Mouse (Mus musculus) neural tube, embryonic 15.5 days (tissue): ENCODE data around the gene Glp2r. TPM values are rescaled to one million over a fixed set of nuclear protein-coding genes. Genes with fewer than 3 reads are reported as not detected.

Source experiments
- ATAC-seq: fragments of 200-750 bp; cut with Nextera tagmentation; 2 replicates; pipeline ENCODE4 v1.8.0; 2017; ENCODE audit warnings: mild to moderate bottlenecking, moderate TSS enrichment, moderate library complexity; ENCODE audit not compliant: low FRiP score
- H3K27ac ChIP-seq: fragments of 300-500 bp; sonication (generic); replicated peaks from 2 replicates; pipeline ENCODE4 v1.5.1; 2015; ENCODE audit warnings: mild to moderate bottlenecking, inconsistent platforms
- H3K27me3 ChIP-seq: fragments of 300-500 bp; sonication (generic); replicated peaks from 2 replicates; pipeline ENCODE4 v1.6.1; 2015; ENCODE audit warnings: inconsistent platforms
- H3K36me3 ChIP-seq: fragments of 300-500 bp; sonication (generic); 2 replicates; pipeline ENCODE4 v1.6.1; 2015; ENCODE audit warnings: inconsistent platforms
- H3K4me1 ChIP-seq: fragments of 300-500 bp; sonication (generic); 2 replicates; pipeline ENCODE4 v1.6.1; 2015; ENCODE audit warnings: inconsistent platforms
- H3K4me2 ChIP-seq: fragments of 300-500 bp; sonication (generic); 2 replicates; pipeline ENCODE4 v1.6.1; 2015; ENCODE audit warnings: inconsistent platforms, mild to moderate bottlenecking, moderate library complexity
- H3K4me3 ChIP-seq: fragments of 300-500 bp; sonication (generic); replicated peaks from 2 replicates; pipeline ENCODE4 v1.5.1; 2015; ENCODE audit warnings: mild to moderate bottlenecking, inconsistent platforms
- H3K9ac ChIP-seq: fragments of 300-500 bp; sonication (generic); replicated peaks from 2 replicates; pipeline ENCODE4 v1.6.1; 2015; ENCODE audit warnings: mild to moderate bottlenecking, inconsistent platforms
- H3K9me3 ChIP-seq: fragments of 300-500 bp; sonication (generic); replicated peaks from 2 replicates; pipeline ENCODE4 v1.6.1; 2016; ENCODE audit warnings: inconsistent platforms
- WGBS: fragments of 180-500 bp; shearing (Covaris S2); methylation state at CpG from one replicate; pipeline ENCODE4 v1.1.7; 2015; ENCODE audit warnings: mixed read lengths; 5-methylcytosine and 5-hydroxymethylcytosine counted together
- polyA plus RNA-seq: library from polyadenylated mRNA; unstranded; fragments of >200 nt; fragmentation: Nextera tagmentation; extraction: Ambion mirVana; gene quantifications from 2 replicates; pipeline ENCODE4 v1.2.1, GENCODE M21; 2015

Glp2r gene
- polyA plus RNA-seq, 1 experiment from 2014 or later, result not detected

- WGBS, result 89% methylated on average over 13 of the region's 13 CpGs
- ATAC-seq, result no peak
- no peaks in the 10 kb centered on the region for H3K27me3 ChIP-seq
- H3K27ac ChIP-seq, result no peak overlapping the region
- no peaks in the 10 kb centered on the region for H3K36me3 ChIP-seq
- H3K4me1 ChIP-seq, result peaks cover 6% of the 10 kb centered on the region; the same call in 1 of the 2 replicates
- no peak overlapping the region for H3K9ac ChIP-seq
- H3K9me3 ChIP-seq, result no peaks in the 10 kb centered on the region
- no peak overlapping the region for H3K4me2 ChIP-seq
- H3K4me3 ChIP-seq, result no peak overlapping the region
Measured at GRCm38 (mm10) chr11:67616557-67617239, 154.3 kb downstream of the Glp2r start.

GRCm38 (mm10) chr11:67612158-67612839, 158.7 kb downstream of the Glp2r start:
- Histone ChIP-seq H3K4me1 (peaks cover 6% of the 10 kb centered on the region; the same call in 1 of the 2 replicates), H3K36me3 (no peaks in the 10 kb centered on the region), H3K9me3 (no peaks in the 10 kb centered on the region), H3K4me2 (no peak overlapping the region), H3K27ac (peak overlapping the region; percentile 64), H3K4me3 (no peak overlapping the region), H3K9ac (no peak overlapping the region), H3K27me3 (no peaks in the 10 kb centered on the region)
- 69% methylated on average over 9 of the region's 9 CpGs for WGBS
- ATAC-seq, result no peak; the same call in 1 of the 2 replicates

Other genes starting within 250 kb of the Glp2r start
- gene Rcvrn, start 75.8 kb downstream of the Glp2r start, polyA plus RNA-seq, result not detected in 2 replicates
- gene Gsg1l2, start 3.5 kb upstream of the Glp2r start, polyA plus RNA-seq, result 0.20 TPM in 1 of 2 replicates, not detected in the other
- 0.68 and 1.3 TPM in 2 replicates for gene Dhrs7c, start 27.0 kb upstream of the Glp2r start, polyA plus RNA-seq
- gene Usp43, start 151.0 kb upstream of the Glp2r start, polyA plus RNA-seq, result 0.69 and 0.77 TPM in 2 replicates
- gene Cfap52, start 194.5 kb upstream of the Glp2r start, polyA plus RNA-seq, result 2.8 and 4.1 TPM in 2 replicates
- 62.0 and 64.6 TPM in 2 replicates for gene Stx8, start 195.0 kb upstream of the Glp2r start, polyA plus RNA-seq